Mouse (Mus musculus) cerebellum, adult 2 months (tissue): ENCODE measurements around the gene Fndc3a.

ENCODE experiments used
- CTCF ChIP-seq: fragments of 200-500 bp; IDR thresholded peaks from 2 replicates; pipeline ENCODE4 v1.5.1; 2011; ENCODE audit warnings: low read depth, mild to moderate bottlenecking, control low read depth, low read length, moderate library complexity, borderline replicate concordance; ENCODE audit not compliant: insufficient read depth
- POLR2A ChIP-seq: fragments of 200-500 bp; IDR thresholded peaks from 2 replicates; pipeline ENCODE4 v1.6.1; 2011; ENCODE audit warnings: low read length, control low read depth, borderline replicate concordance; ENCODE audit not compliant: insufficient read depth

- no peak for TF ChIP-seq POLR2A
- no peak for TF ChIP-seq CTCF
These were observed 110.6 kb downstream of the Fndc3a start for GRCm38 (mm10) chr14:72598976-72599740.
